Mouse (Mus musculus) heart, embryonic 15.5 days (tissue): ENCODE measurements around the gene Tbca. TPM values are rescaled to one million over a fixed set of nuclear protein-coding genes. Genes with fewer than 3 reads are reported as not detected.

ENCODE experiments used
- ATAC-seq: fragments of 200-750 bp; cut with Nextera tagmentation; replicated peaks from 2 replicates; pipeline ENCODE4 v1.8.0; 2017; ENCODE audit warnings: low read depth, moderate TSS enrichment; ENCODE audit not compliant: insufficient number of reproducible peaks, insufficient read depth, low FRiP score
- H3K27ac ChIP-seq: fragments of 300-500 bp; sonication (generic); 2 replicates; pipeline ENCODE4 v1.5.1; 2015; ENCODE audit warnings: mild to moderate bottlenecking, inconsistent platforms
- H3K27me3 ChIP-seq: fragments of 300-500 bp; sonication (generic); 2 replicates; pipeline ENCODE4 v1.6.1; 2015; ENCODE audit warnings: inconsistent platforms
- H3K36me3 ChIP-seq: fragments of 300-500 bp; sonication (generic); 2 replicates; pipeline ENCODE4 v1.6.1; 2015; ENCODE audit warnings: mild to moderate bottlenecking, inconsistent platforms
- H3K4me1 ChIP-seq: fragments of 300-500 bp; sonication (generic); replicated peaks from 2 replicates; pipeline ENCODE4 v1.6.1; 2015; ENCODE audit warnings: inconsistent platforms
- H3K4me2 ChIP-seq: fragments of 300-500 bp; sonication (generic); 2 replicates; pipeline ENCODE4 v1.6.1; 2015; ENCODE audit warnings: inconsistent platforms, mild to moderate bottlenecking, moderate library complexity
- H3K4me3 ChIP-seq: fragments of 300-500 bp; sonication (generic); 2 replicates; pipeline ENCODE4 v1.5.1; 2015; ENCODE audit warnings: mild to moderate bottlenecking, inconsistent platforms
- H3K9ac ChIP-seq: fragments of 300-500 bp; sonication (generic); 2 replicates; pipeline ENCODE4 v1.6.1; 2015; ENCODE audit warnings: mild to moderate bottlenecking, inconsistent platforms
- H3K9me3 ChIP-seq: fragments of 300-500 bp; sonication (generic); replicated peaks from 2 replicates; pipeline ENCODE4 v1.6.1; 2016; ENCODE audit warnings: inconsistent platforms
- WGBS: fragments of 180-500 bp; shearing (Covaris S2); methylation state at CpG from one replicate; pipeline ENCODE4 v1.1.7; 2015; ENCODE audit warnings: mixed read lengths; 5-methylcytosine and 5-hydroxymethylcytosine counted together
- polyA plus RNA-seq: library from polyadenylated mRNA; unstranded; fragments of >200 nt; fragmentation: Nextera tagmentation; extraction: Ambion mirVana; gene quantifications from 2 replicates; pipeline ENCODE4 v1.2.1, GENCODE M21; 2015

Tbca gene
- 175 and 214 TPM in 2 replicates for polyA plus RNA-seq

DNA sequence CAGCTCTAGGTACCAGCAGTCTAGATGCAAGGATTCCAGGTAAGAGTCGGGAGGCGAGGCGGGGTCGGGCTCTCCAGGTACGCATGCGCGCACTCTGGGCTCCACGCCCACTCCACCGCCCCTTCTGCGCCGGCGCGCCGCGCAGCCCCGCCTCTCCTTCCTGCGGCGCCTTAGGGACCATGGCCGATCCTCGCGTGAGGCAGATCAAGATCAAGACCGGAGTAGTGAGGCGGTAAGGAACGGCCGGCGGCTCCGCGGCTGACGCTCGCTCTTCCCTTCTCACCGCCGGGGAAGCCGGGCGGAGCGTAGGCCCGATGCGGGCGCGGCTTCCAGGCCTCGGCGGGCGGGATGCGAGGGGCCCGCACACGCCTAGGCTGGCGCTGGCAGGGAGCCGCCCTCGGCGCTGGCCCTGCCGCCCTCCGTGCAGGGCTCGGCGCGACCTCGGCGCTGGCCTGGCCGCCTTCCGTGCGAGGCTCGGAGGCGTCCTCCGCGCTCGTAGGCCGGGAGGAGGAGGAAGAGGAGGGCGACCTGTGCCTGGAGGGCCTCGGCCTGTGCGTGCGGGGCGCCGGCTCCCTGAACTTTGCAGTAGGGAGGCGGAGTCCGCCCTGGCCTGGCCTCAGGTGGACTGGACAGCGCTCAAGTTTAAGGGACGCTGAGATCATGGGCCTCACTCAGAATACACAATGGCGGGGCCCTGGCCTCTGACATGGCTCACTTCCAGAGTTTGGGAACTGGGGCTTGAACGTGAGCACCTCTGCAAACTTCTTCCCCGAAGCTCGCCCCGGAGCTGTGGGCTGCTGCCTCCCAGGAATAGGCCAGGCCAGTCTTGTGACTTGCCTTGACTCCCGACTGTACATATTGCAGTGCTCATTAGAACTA, at the start of gene Tbca:
TSS of gene Tbca (plus strand) at position 140 of the 879 bp plus-strand sequence.
- Histone ChIP-seq H3K4me1 (peaks cover 24% of the 10 kb centered on the region), H3K27ac (peak within 1 kb of the TSS; percentile 90), H3K9me3 (no peaks in the 10 kb centered on the region), H3K9ac (peak within 1 kb of the TSS; percentile 98), H3K36me3 (no peaks in the 10 kb centered on the region), H3K4me2 (peak within 1 kb of the TSS; percentile 81), H3K4me3 (peak within 1 kb of the TSS; percentile 99), H3K27me3 (0 out of 2 replicates have a peak, but pooled peaks cover 5% of the 10 kb centered on the region)
- ATAC-seq = peak; percentile 92
- WGBS = under 1% methylated on average over 63 of the region's 81 CpGs

DNA sequence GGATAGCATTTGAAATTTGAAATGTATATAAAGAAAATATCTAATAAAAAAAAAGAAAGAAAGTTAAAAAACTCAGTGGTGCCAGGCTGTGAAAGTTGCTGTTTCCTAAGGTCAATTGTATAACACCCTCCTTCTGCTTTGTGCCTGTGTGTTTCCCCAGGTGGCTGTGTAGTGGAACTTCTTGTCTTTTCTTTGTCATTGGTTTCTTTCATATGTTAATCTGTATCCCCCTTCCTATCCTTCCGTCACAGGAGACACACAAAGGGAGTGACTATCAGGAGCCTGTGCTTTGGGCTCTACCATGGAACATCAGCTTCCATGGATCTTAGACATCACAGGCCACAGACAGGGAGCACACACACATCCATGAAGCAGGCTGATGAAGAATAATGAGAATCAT, 43.5 kb upstream of the Tbca start:
- H3K36me3 ChIP-seq = no peaks in the 10 kb centered on the region
- H3K4me3 ChIP-seq = no peak overlapping the region
- no peak overlapping the region for H3K9ac ChIP-seq
- 62% methylated on average over 1 of the region's 1 CpGs for WGBS
- no peak overlapping the region for H3K27ac ChIP-seq
- no peaks in the 10 kb centered on the region for H3K4me1 ChIP-seq
- H3K27me3 ChIP-seq = no peaks in the 10 kb centered on the region
- H3K9me3 ChIP-seq = no peaks in the 10 kb centered on the region
- ATAC-seq = no peak
- no peak overlapping the region for H3K4me2 ChIP-seq

- no peak overlapping the region for H3K4me2 ChIP-seq
- no peaks in the 10 kb centered on the region for H3K36me3 ChIP-seq
- no peak overlapping the region for H3K9ac ChIP-seq
- peaks cover 16% of the 10 kb centered on the region for H3K4me1 ChIP-seq
- no peak overlapping the region for H3K4me3 ChIP-seq
- no peaks in the 10 kb centered on the region for H3K27me3 ChIP-seq
- WGBS = 81% methylated on average over 12 of the region's 12 CpGs
- ATAC-seq = no peak
- no peaks in the 10 kb centered on the region for H3K9me3 ChIP-seq
- H3K27ac ChIP-seq = no peak overlapping the region
These were observed 22.9 kb upstream of the Tbca start for GRCm38 (mm10) chr13:94765852-94766251.

DNA sequence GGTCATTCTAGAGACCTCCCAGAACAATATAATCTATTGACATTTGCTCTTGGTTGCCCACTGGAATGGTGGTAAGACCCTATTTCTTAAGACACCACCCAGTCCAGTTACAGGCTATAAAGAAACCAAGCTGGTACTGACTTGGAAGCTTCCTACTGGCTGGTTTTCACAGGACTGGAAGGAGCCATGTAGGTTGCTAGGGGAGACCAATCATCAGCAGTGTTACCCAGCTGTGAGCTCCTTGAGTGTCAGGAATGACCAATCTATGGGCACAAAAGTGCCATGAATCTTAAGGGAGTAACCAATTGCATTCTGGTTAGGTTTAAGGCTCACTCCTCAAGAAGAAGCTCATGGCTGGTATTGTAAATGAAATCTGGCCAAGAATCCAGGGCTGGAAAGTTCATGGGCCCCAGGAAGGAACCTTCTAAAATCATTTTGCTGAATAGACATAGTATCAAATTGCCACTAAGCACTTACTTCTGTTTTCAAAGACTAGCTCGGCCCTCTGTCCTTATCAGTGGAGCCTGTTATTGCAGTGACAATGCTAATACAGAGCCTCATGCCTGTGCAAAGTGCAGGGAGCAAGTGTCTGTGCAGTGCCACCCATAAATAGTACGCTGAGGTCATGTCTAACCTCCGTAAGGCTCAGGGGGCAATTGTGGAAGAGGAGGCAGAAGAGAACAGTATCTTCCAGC, 20.1 kb upstream of the Tbca start:
- H3K27ac ChIP-seq = peak overlapping the region; percentile 81
- WGBS = 17% methylated on average over 3 of the region's 3 CpGs
- peaks cover 16% of the 10 kb centered on the region for H3K4me1 ChIP-seq
- no peak overlapping the region for H3K4me3 ChIP-seq
- H3K27me3 ChIP-seq = no peaks in the 10 kb centered on the region
- no peaks in the 10 kb centered on the region for H3K36me3 ChIP-seq
- peak; percentile 91 for ATAC-seq
- peak overlapping the region; percentile 9; the same call in 1 of the 2 replicates for H3K4me2 ChIP-seq
- H3K9ac ChIP-seq = no peak overlapping the region
- H3K9me3 ChIP-seq = no peaks in the 10 kb centered on the region

DNA sequence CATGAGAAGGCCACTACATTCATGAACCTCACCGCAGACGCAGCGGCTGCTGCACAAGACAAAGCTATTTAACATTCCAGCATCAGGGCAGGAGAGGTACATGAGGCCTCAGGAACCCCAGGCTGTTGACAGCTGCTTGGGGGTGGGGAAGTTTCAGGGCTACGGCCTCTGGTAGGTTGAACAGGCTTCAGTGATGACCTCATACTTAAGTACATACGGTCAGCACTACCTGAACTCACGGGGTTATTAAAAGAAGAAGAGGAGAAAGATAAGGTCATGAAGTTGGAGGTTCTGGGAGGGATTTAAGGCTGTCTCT, 19.6 kb upstream of the Tbca start:
- H3K4me2 ChIP-seq = peak overlapping the region; percentile 9; the same call in 1 of the 2 replicates
- 24% methylated on average over 6 of the region's 6 CpGs for WGBS
- no peak for ATAC-seq

DNA sequence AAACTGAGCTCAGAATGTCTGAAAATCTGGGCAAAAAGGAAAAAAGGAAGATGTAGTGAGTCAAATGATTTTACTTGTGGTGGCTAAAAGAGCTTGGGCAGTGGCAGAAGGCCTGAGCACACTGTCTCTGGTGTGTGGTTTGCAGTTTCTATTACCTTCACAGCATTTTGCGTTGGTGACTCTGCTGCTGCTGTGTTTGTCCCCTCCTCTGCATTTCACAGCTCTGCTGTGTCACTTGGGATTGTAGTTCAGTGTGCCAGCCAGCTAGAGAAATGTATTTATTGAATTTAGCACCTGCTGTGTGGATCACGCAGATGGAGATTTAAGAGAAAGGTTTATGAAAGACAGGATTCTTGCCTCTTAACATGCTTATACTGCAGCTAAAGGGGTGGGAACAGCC, 1.8 kb upstream of the Tbca start:
- no peaks in the 10 kb centered on the region for H3K9me3 ChIP-seq
- H3K4me3 ChIP-seq = no peak overlapping the region
- no peak for ATAC-seq
- no peak overlapping the region for H3K4me2 ChIP-seq
- 0 out of 2 replicates have a peak, but pooled peaks cover 5% of the 10 kb centered on the region for H3K27me3 ChIP-seq
- H3K4me1 ChIP-seq = peaks cover 15% of the 10 kb centered on the region
- WGBS = 58% methylated on average over 2 of the region's 2 CpGs
- H3K36me3 ChIP-seq = no peaks in the 10 kb centered on the region
- no peak overlapping the region for H3K9ac ChIP-seq
- no peak overlapping the region for H3K27ac ChIP-seq

More for the DNA sequence above, 19.6 kb upstream of the Tbca start:
- no peaks in the 10 kb centered on the region for H3K9me3 ChIP-seq
- H3K4me1 ChIP-seq = peaks cover 16% of the 10 kb centered on the region
- H3K4me3 ChIP-seq = no peak overlapping the region
- no peaks in the 10 kb centered on the region for H3K27me3 ChIP-seq
- H3K27ac ChIP-seq = peak overlapping the region; percentile 81
- H3K9ac ChIP-seq = no peak overlapping the region
- no peaks in the 10 kb centered on the region for H3K36me3 ChIP-seq

GRCm38 (mm10) chr13:94794689-94795088, 6.0 kb downstream of the Tbca start:
- WGBS = 50% methylated on average over 1 of the region's 1 CpGs
- no peak for ATAC-seq
- peaks cover 31% of the 10 kb centered on the region for H3K4me1 ChIP-seq

DNA sequence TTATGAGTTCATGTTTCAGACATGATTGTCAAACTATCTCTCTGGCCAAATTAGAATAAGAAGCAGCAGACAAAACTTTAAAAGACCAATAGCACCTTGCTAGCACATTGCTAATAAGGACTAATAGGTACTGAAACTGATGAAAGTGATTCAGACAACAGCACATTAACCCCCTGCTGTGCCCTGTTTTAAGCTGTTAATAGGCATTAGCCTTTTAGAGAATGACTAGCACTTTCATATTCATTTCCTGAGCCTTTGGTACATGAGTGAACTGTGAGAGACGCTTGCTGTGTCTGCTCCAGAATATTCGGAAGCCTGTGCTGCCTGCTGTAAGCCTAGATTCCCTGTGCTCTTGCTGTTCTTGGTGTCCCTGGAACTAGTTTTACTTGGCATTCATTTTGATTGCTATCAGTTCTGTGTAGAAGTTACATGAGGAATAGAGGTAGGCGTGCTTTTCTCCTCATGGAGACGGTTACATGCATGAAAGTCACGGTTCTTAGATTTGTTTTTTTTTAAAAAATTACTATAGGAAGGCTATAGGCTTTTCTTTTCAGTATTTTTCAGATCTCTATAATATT, 14.9 kb downstream of the Tbca start:
- peaks cover 25% of the 10 kb centered on the region for H3K4me1 ChIP-seq
- WGBS = 85% methylated on average over 5 of the region's 5 CpGs

More at GRCm38 (mm10) chr13:94794689-94795088, 6.0 kb downstream of the Tbca start:
- H3K36me3 ChIP-seq = no peaks in the 10 kb centered on the region
- H3K4me3 ChIP-seq = no peak overlapping the region
- H3K4me2 ChIP-seq = no peak overlapping the region
- no peak overlapping the region for H3K27ac ChIP-seq
- H3K9ac ChIP-seq = no peak overlapping the region
- H3K27me3 ChIP-seq = no peaks in the 10 kb centered on the region
- no peaks in the 10 kb centered on the region for H3K9me3 ChIP-seq

DNA sequence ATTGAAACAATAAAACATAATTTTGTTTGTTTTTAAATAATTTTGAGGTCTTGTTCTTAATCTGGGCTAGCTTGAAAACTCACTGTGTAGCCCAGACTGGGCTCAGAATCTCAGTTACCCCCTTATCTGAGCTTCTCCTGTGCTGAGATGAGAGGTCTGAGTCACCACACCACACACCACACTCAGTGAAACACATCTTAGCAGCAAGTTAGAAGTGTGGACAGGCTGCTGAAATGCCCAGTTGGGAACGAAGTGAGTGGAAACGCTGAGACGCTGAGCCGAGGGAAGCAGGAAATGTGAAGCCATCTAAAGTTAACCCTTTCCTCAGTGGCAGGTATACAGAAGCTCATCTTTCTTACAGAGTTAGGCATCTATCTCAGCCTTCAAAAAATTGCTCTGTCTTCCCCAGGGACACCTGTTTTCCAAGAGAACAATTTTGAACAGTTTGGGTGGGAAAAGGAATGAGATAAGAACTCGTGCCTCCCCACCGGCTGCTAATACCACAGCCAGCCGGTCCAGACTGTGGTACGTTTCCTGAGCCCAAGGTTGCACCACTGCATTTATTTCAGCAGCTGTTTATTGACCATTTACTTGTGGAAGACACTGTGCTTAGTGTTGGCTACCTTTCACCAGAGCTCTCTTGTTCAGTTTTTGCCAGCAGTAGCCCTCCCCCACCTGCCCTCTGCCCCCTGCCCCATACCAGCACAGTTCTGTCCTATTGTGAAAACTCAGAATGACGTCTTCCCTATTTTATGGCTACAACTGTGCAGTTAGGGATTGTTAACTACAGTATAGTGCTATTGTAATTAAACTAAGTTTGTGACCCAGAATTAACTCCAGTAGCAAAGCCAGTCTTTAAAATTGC, 17.8 kb downstream of the Tbca start:
- peak overlapping the region; percentile 55 for H3K4me2 ChIP-seq

More for the DNA sequence above, 14.9 kb downstream of the Tbca start:
- no peaks in the 10 kb centered on the region for H3K9me3 ChIP-seq
- no peaks in the 10 kb centered on the region for H3K36me3 ChIP-seq
- no peak overlapping the region for H3K9ac ChIP-seq
- no peak overlapping the region for H3K4me2 ChIP-seq
- no peak for ATAC-seq
- no peaks in the 10 kb centered on the region for H3K27me3 ChIP-seq
- H3K4me3 ChIP-seq = no peak overlapping the region
- H3K27ac ChIP-seq = no peak overlapping the region

GRCm38 (mm10) chr13:94808596-94808995, 19.9 kb downstream of the Tbca start:
- Histone ChIP-seq H3K9ac (no peak overlapping the region), H3K27me3 (no peaks in the 10 kb centered on the region), H3K9me3 (no peaks in the 10 kb centered on the region), H3K4me2 (no peak overlapping the region), H3K4me3 (no peak overlapping the region), H3K36me3 (no peaks in the 10 kb centered on the region), H3K27ac (no peak overlapping the region), H3K4me1 (peaks cover 18% of the 10 kb centered on the region)
- no peak for ATAC-seq

More for the DNA sequence above, 17.8 kb downstream of the Tbca start:
- H3K36me3 ChIP-seq = no peaks in the 10 kb centered on the region
- H3K9ac ChIP-seq = no peak overlapping the region
- no peaks in the 10 kb centered on the region for H3K9me3 ChIP-seq
- peak overlapping the region; percentile 22 for H3K4me3 ChIP-seq
- H3K4me1 ChIP-seq = peaks cover 21% of the 10 kb centered on the region
- H3K27ac ChIP-seq = peak overlapping the region; percentile 61
- H3K27me3 ChIP-seq = no peaks in the 10 kb centered on the region
- peak; percentile 80 for ATAC-seq
- WGBS = 9% methylated on average over 9 of the region's 9 CpGs
